Mouse (Mus musculus): ENCODE measurements at regions not wholly inside any gene's neighbourhood (a gene's known extent, or its start where the extent isn't known, plus 50 kb on each side); places are given as distances from the start of the nearest gene placed in this dataset.

GRCm38 (mm10) chr5:119300106-119300505, 370.4 kb upstream of the Tbx3 start:
- 42% methylated on average over 7 of the region's 7 CpGs for WGBS
- H3K9ac ChIP-seq (ENCODE audit: low read length) = no peak overlapping the region
- DNase-seq (ENCODE audit: low spot score) = no peak
- H3K36me3 ChIP-seq (ENCODE audit: control insufficient read depth, insufficient read depth, low read length) = no peaks in the 10 kb centered on the region
- H3K4me2 ChIP-seq (ENCODE audit: low read length) = no peak overlapping the region
- H3K4me3 ChIP-seq (ENCODE audit: low read depth, low read length) = no peak overlapping the region
- H3K4me1 ChIP-seq (ENCODE audit: control insufficient read depth, insufficient read depth, low read length) = 0 out of 2 replicates have a peak, but pooled peaks cover 2% of the 10 kb centered on the region
- H3K27ac ChIP-seq (ENCODE audit: low read depth, low read length) = no peak overlapping the region
- no peaks in the 10 kb centered on the region for H3K9me3 ChIP-seq (replicated peaks; ENCODE audit: control insufficient read depth, low read length)
- H3K27me3 ChIP-seq (replicated peaks; ENCODE audit: control insufficient read depth, insufficient read depth, low read length) = 0 out of 2 replicates have a peak, but pooled peaks cover 4% of the 10 kb centered on the region
- ATAC-seq = no peak

- Histone ChIP-seq H3K9ac (ENCODE audit: low read length) (no peak overlapping the region), H3K36me3 (ENCODE audit: control insufficient read depth, insufficient read depth, low read length) (no peaks in the 10 kb centered on the region), H3K4me1 (ENCODE audit: control insufficient read depth, insufficient read depth, low read length) (no peaks in the 10 kb centered on the region), H3K9me3 (replicated peaks; ENCODE audit: control insufficient read depth, low read length) (no peaks in the 10 kb centered on the region), H3K27ac (ENCODE audit: low read depth, low read length) (no peak overlapping the region), H3K27me3 (replicated peaks; ENCODE audit: control insufficient read depth, insufficient read depth, low read length) (0 out of 2 replicates have a peak, but pooled peaks cover 4% of the 10 kb centered on the region), H3K4me2 (ENCODE audit: low read length) (no peak overlapping the region), H3K4me3 (ENCODE audit: low read depth, low read length) (no peak overlapping the region)
- ATAC-seq (no peak), DNase-seq (ENCODE audit: low spot score) (no peak)
- 25% methylated on average over 5 of the region's 5 CpGs for WGBS
These were observed 368.9 kb upstream of the Tbx3 start for GRCm38 (mm10) chr5:119301539-119301938.

- no peak for DNase-seq (ENCODE audit: low spot score)
These were observed 365.7 kb upstream of the Tbx3 start for GRCm38 (mm10) chr5:119304721-119305120.

DNA sequence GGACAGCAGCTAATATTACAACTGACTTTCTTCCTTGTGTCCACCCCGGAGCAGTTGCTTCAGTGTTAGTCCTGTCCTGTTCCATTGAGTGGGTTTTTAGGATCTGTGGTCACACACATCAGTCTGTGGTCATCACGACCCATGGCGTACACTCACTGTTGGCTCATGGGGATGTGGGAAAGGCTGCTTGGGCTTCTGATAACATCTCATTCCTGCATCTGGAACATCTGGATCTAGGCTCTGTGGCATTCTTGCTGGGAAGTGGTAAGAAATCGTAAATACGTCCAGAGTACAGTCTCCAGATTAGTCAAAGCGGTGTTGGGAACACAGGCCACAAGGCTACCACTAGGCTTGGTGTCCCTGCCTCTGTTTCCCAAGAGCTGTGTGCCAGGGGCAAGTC, 362.7 kb upstream of the Tbx3 start:
- Histone ChIP-seq H3K4me2 (ENCODE audit: low read length) (no peak overlapping the region), H3K4me1 (ENCODE audit: control insufficient read depth, insufficient read depth, low read length) (no peaks in the 10 kb centered on the region), H3K9me3 (replicated peaks; ENCODE audit: control insufficient read depth, low read length) (no peaks in the 10 kb centered on the region), H3K27me3 (replicated peaks; ENCODE audit: control insufficient read depth, insufficient read depth, low read length) (no peaks in the 10 kb centered on the region), H3K36me3 (ENCODE audit: control insufficient read depth, insufficient read depth, low read length) (no peaks in the 10 kb centered on the region), H3K9ac (ENCODE audit: low read length) (no peak overlapping the region), H3K4me3 (ENCODE audit: low read depth, low read length) (no peak overlapping the region), H3K27ac (ENCODE audit: low read depth, low read length) (no peak overlapping the region)
- no peak for ATAC-seq
- WGBS = 96% methylated on average over 6 of the region's 6 CpGs
- no peak for DNase-seq (ENCODE audit: low spot score)

More at GRCm38 (mm10) chr5:119304721-119305120, 365.7 kb upstream of the Tbx3 start:
- Histone ChIP-seq H3K4me2 (ENCODE audit: low read length) (no peak overlapping the region), H3K4me3 (ENCODE audit: low read depth, low read length) (no peak overlapping the region), H3K9ac (ENCODE audit: low read length) (no peak overlapping the region), H3K9me3 (replicated peaks; ENCODE audit: control insufficient read depth, low read length) (no peaks in the 10 kb centered on the region), H3K27me3 (replicated peaks; ENCODE audit: control insufficient read depth, insufficient read depth, low read length) (0 out of 2 replicates have a peak, but pooled peaks cover 4% of the 10 kb centered on the region), H3K27ac (ENCODE audit: low read depth, low read length) (no peak overlapping the region), H3K36me3 (ENCODE audit: control insufficient read depth, insufficient read depth, low read length) (no peaks in the 10 kb centered on the region), H3K4me1 (ENCODE audit: control insufficient read depth, insufficient read depth, low read length) (no peaks in the 10 kb centered on the region)
- WGBS = 17% methylated on average over 5 of the region's 5 CpGs
- ATAC-seq = no peak

DNA sequence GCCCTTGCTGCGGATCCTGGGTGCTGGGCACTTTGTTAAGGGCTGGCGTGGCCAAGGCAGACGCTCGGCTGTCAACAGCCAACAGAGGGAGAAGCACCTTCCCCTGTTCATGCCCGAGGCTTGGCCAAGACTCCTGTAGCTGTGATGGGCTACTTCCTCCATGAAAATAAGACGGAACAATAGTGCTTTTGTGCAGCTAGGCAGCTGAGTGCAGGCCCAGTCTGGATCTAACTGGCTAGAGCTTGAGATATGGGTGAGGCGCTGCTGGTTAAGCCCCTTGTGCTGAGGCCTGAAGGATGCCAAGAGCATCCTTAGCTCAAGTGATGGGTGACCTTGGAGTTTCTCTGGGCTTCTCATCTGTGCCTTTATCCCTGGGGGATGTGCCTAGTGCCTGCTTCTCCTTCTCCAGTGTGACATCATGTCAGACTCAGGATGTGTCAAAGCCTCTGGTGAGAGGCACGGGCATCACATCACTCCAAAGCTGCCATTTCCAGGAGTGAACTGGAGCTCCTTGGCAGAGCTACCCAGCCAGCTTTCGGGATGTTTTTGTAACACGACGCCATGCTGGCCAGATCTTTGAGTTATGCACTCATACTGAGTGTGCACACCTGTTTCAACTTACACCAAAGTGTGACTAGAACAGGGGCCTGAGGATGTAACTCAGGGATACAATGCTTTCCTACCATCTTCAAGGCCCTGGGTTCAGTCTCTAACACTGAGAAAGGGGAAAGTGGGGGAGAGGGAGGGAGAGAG, 360.1 kb upstream of the Tbx3 start:
- DNase-seq (ENCODE audit: low spot score) (no peak), ATAC-seq (no peak)
- Histone ChIP-seq H3K27me3 (replicated peaks; ENCODE audit: control insufficient read depth, insufficient read depth, low read length) (no peaks in the 10 kb centered on the region), H3K27ac (ENCODE audit: low read depth, low read length) (no peak overlapping the region), H3K4me3 (ENCODE audit: low read depth, low read length) (no peak overlapping the region), H3K9ac (ENCODE audit: low read length) (no peak overlapping the region), H3K4me1 (ENCODE audit: control insufficient read depth, insufficient read depth, low read length) (no peaks in the 10 kb centered on the region), H3K36me3 (ENCODE audit: control insufficient read depth, insufficient read depth, low read length) (no peaks in the 10 kb centered on the region), H3K9me3 (replicated peaks; ENCODE audit: control insufficient read depth, low read length) (no peaks in the 10 kb centered on the region), H3K4me2 (ENCODE audit: low read length) (no peak overlapping the region)
- 67% methylated on average over 11 of the region's 11 CpGs for WGBS

DNA sequence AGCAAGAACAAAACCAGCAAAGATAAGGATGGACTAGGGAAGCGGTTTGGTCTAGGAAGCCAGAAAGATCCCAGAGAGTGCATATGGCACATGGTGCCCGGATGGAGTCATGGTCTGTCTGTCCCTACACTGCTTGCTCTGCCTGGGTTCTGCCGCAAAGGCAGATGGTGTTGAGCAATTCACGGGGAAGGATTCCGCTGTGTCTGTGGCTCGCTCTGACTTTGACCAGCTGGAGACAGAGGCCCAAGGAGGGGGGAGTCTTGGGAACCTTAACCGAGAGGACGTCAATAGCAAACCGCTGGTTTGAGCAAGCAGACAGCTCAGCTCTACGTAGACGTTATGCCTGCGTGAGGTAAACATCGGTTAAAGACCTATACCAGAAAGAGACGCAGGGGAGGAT, 357.7 kb upstream of the Tbx3 start:
- H3K27ac ChIP-seq (ENCODE audit: low read depth, low read length) = no peak overlapping the region
- H3K4me1 ChIP-seq (ENCODE audit: control insufficient read depth, insufficient read depth, low read length) = no peaks in the 10 kb centered on the region
- ATAC-seq (no peak), DNase-seq (ENCODE audit: low spot score) (no peak)
- H3K9ac ChIP-seq (ENCODE audit: low read length) = no peak overlapping the region
- no peaks in the 10 kb centered on the region for H3K9me3 ChIP-seq (replicated peaks; ENCODE audit: control insufficient read depth, low read length)
- no peaks in the 10 kb centered on the region for H3K27me3 ChIP-seq (replicated peaks; ENCODE audit: control insufficient read depth, insufficient read depth, low read length)
- no peak overlapping the region for H3K4me2 ChIP-seq (ENCODE audit: low read length)
- 88% methylated on average over 14 of the region's 14 CpGs for WGBS
- H3K4me3 ChIP-seq (ENCODE audit: low read depth, low read length) = no peak overlapping the region
- H3K36me3 ChIP-seq (ENCODE audit: control insufficient read depth, insufficient read depth, low read length) = no peaks in the 10 kb centered on the region

GRCm38 (mm10) chr5:119315149-119315548, 355.3 kb upstream of the Tbx3 start:
- ATAC-seq = no peak
- Histone ChIP-seq H3K4me1 (ENCODE audit: control insufficient read depth, insufficient read depth, low read length) (no peaks in the 10 kb centered on the region), H3K4me2 (ENCODE audit: low read length) (no peak overlapping the region), H3K4me3 (ENCODE audit: low read depth, low read length) (no peak overlapping the region), H3K9me3 (replicated peaks; ENCODE audit: control insufficient read depth, low read length) (no peaks in the 10 kb centered on the region), H3K27ac (ENCODE audit: low read depth, low read length) (no peak overlapping the region), H3K9ac (ENCODE audit: low read length) (no peak overlapping the region), H3K36me3 (ENCODE audit: control insufficient read depth, insufficient read depth, low read length) (no peaks in the 10 kb centered on the region), H3K27me3 (replicated peaks; ENCODE audit: control insufficient read depth, insufficient read depth, low read length) (no peaks in the 10 kb centered on the region)
- WGBS = 92% methylated on average over 7 of the region's 7 CpGs
- no peak for DNase-seq (ENCODE audit: low spot score)

- Histone ChIP-seq H3K4me3 (ENCODE audit: low read depth, low read length) (no peak overlapping the region), H3K36me3 (ENCODE audit: control insufficient read depth, insufficient read depth, low read length) (no peaks in the 10 kb centered on the region), H3K9ac (ENCODE audit: low read length) (no peak overlapping the region), H3K4me1 (ENCODE audit: control insufficient read depth, insufficient read depth, low read length) (no peaks in the 10 kb centered on the region), H3K27me3 (replicated peaks; ENCODE audit: control insufficient read depth, insufficient read depth, low read length) (no peaks in the 10 kb centered on the region), H3K4me2 (ENCODE audit: low read length) (no peak overlapping the region), H3K9me3 (replicated peaks; ENCODE audit: control insufficient read depth, low read length) (no peaks in the 10 kb centered on the region), H3K27ac (ENCODE audit: low read depth, low read length) (no peak overlapping the region)
- ATAC-seq = no peak
- no peak for DNase-seq (ENCODE audit: low spot score)
- WGBS = 89% methylated on average over 11 of the region's 11 CpGs
These were observed 352.9 kb upstream of the Tbx3 start for GRCm38 (mm10) chr5:119317617-119318016.

GRCm38 (mm10) chr5:119321368-119322144, 348.9 kb upstream of the Tbx3 start:
- no peak for DNase-seq (ENCODE audit: low spot score)
- Histone ChIP-seq H3K36me3 (ENCODE audit: control insufficient read depth, insufficient read depth, low read length) (no peaks in the 10 kb centered on the region), H3K9me3 (replicated peaks; ENCODE audit: control insufficient read depth, low read length) (no peaks in the 10 kb centered on the region), H3K4me3 (ENCODE audit: low read depth, low read length) (no peak overlapping the region), H3K27me3 (replicated peaks; ENCODE audit: control insufficient read depth, insufficient read depth, low read length) (no peaks in the 10 kb centered on the region), H3K27ac (ENCODE audit: low read depth, low read length) (no peak overlapping the region), H3K4me1 (ENCODE audit: control insufficient read depth, insufficient read depth, low read length) (no peaks in the 10 kb centered on the region), H3K9ac (ENCODE audit: low read length) (no peak overlapping the region), H3K4me2 (ENCODE audit: low read length) (no peak overlapping the region)
- ATAC-seq = no peak
- WGBS = 83% methylated on average over 10 of the region's 10 CpGs
